Mouse (Mus musculus) liver, embryonic 13.5 days (tissue): ENCODE data around the gene Hbq1b. TPM values are rescaled to one million over a fixed set of nuclear protein-coding genes. Genes with fewer than 3 reads are reported as not detected.

Experiments
- ATAC-seq: fragments of 200-750 bp; cut with Nextera tagmentation; 2 replicates; pipeline ENCODE4 v1.8.0; 2017; ENCODE audit warnings: low read depth, mild to moderate bottlenecking, moderate number of reproducible peaks, moderate library complexity
- DNase-seq: peaks from one replicate; pipeline ENCODE4 v3.0.0; 2022
- H3K27ac ChIP-seq: fragments of 300-500 bp; sonication (generic); 2 replicates; pipeline ENCODE4 v1.5.1; 2015; ENCODE audit warnings: moderate library complexity, mild to moderate bottlenecking, inconsistent platforms
- H3K27me3 ChIP-seq: fragments of 300-500 bp; sonication (generic); 2 replicates; pipeline ENCODE4 v1.6.1; 2015; ENCODE audit warnings: mild to moderate bottlenecking, inconsistent platforms
- H3K36me3 ChIP-seq: fragments of 300-500 bp; sonication (generic); 2 replicates; pipeline ENCODE4 v1.6.1; 2015; ENCODE audit warnings: mild to moderate bottlenecking, inconsistent platforms
- H3K4me1 ChIP-seq: fragments of 300-500 bp; sonication (generic); replicated peaks from 2 replicates; pipeline ENCODE4 v1.6.1; 2015; ENCODE audit warnings: inconsistent platforms
- H3K4me2 ChIP-seq: fragments of 300-500 bp; sonication (generic); 2 replicates; pipeline ENCODE4 v1.6.1; 2015; ENCODE audit warnings: inconsistent platforms, mild to moderate bottlenecking, moderate library complexity
- H3K4me3 ChIP-seq: fragments of 300-500 bp; sonication (generic); replicated peaks from 2 replicates; pipeline ENCODE4 v1.5.1; 2015; ENCODE audit warnings: mild to moderate bottlenecking, inconsistent platforms
- H3K9ac ChIP-seq: fragments of 300-500 bp; sonication (generic); 2 replicates; pipeline ENCODE4 v1.6.1; 2015; ENCODE audit warnings: mild to moderate bottlenecking, inconsistent platforms
- H3K9me3 ChIP-seq: fragments of 300-500 bp; sonication (generic); replicated peaks from 2 replicates; pipeline ENCODE4 v1.6.1; 2016; ENCODE audit warnings: inconsistent platforms
- WGBS: fragments of 180-500 bp; shearing (Covaris S2); methylation state at CpG from one replicate; pipeline ENCODE4 v1.1.7; 2015; ENCODE audit not compliant: insufficient replicate concordance; 5-methylcytosine and 5-hydroxymethylcytosine counted together
- polyA plus RNA-seq: library from polyadenylated mRNA; unstranded; fragments of >200 nt; fragmentation: Nextera tagmentation; extraction: Ambion mirVana; gene quantifications from 2 replicates; pipeline ENCODE4 v1.2.1, GENCODE M21; 2015

Hbq1b gene
- polyA plus RNA-seq, 1 experiment from 2014 or later = 141 TPM

- Histone ChIP-seq H3K36me3 (peaks cover 37% of the 10 kb centered on the region), H3K4me2 (no peak overlapping the region), H3K27ac (peak overlapping the region; percentile 20; the same call in 1 of the 2 replicates), H3K9me3 (no peaks in the 10 kb centered on the region), H3K9ac (peak overlapping the region; percentile 31; the same call in 1 of the 2 replicates), H3K27me3 (peaks cover 42% of the 10 kb centered on the region), H3K4me3 (no peak overlapping the region), H3K4me1 (peaks cover 58% of the 10 kb centered on the region)
- 33% methylated on average over 2 of the region's 2 CpGs for WGBS
- no peak for DNase-seq
- no peak for ATAC-seq
These were observed 16.2 kb downstream of the Hbq1b start for GRCm38 (mm10) chr11:32302824-32303419.

DNA sequence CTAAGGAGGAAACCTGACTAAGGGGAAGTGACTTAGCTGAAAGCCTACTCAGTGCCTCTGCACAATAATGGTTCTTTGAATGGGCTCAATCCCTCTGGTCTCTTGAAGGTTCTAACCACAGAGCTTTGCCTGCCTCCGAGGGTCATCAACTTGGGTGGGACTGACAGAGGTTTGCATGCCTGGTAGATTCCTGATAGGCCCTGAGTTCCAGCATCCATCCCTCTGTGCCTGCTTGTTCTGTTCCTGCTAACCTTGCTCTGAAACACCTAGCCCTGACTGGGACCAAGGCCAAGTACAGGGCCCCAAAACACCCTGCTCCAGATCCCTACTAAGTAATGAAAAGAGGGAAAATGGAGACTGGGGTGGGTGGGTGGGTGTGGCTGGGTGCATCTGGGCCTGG lies 16.7 kb downstream of the Hbq1b start:
- peaks cover 37% of the 10 kb centered on the region for H3K36me3 ChIP-seq
- H3K4me3 ChIP-seq = no peak overlapping the region
- H3K9me3 ChIP-seq = no peaks in the 10 kb centered on the region
- DNase-seq (no peak), ATAC-seq (no peak)
- no peak overlapping the region for H3K9ac ChIP-seq
- H3K27ac ChIP-seq = no peak overlapping the region
- H3K4me2 ChIP-seq = no peak overlapping the region
- H3K27me3 ChIP-seq = peaks cover 42% of the 10 kb centered on the region
- 59% methylated on average over 1 of the region's 1 CpGs for WGBS
- H3K4me1 ChIP-seq = peaks cover 58% of the 10 kb centered on the region

DNA sequence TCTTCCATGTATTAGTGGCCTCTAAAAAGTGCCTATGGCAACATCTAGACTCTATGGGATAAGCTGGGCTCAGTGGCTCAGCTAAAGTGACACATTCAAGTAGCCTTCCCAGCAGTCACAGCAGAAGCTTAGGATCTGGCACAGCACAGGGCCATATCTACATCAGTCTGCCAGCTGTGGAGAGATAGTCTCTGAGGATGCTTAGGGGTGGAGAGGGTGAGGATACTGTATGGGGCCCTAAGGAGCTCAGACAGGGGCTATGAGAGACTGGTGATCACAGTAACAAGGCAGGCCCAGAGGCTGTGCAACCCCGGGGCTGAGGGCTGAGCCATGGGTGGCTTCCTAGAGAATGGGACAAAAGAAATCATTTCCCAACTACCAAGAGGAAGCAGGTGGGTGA lies 20.2 kb downstream of the Hbq1b start:
- Histone ChIP-seq H3K27me3 (peaks cover 39% of the 10 kb centered on the region), H3K4me1 (peaks cover 37% of the 10 kb centered on the region), H3K4me3 (no peak overlapping the region), H3K4me2 (peak overlapping the region; percentile 12; the same call in 1 of the 2 replicates), H3K9me3 (no peaks in the 10 kb centered on the region), H3K27ac (0 out of 2 replicates have a peak overlapping the region, but pooled peaks have one; percentile 39), H3K36me3 (peaks cover 22% of the 10 kb centered on the region), H3K9ac (peak overlapping the region; percentile 57)
- peak; percentile 83 for ATAC-seq
- no peak for DNase-seq
- WGBS = 37% methylated on average over 1 of the region's 1 CpGs

GRCm38 (mm10) chr11:32309446-32309845 lies 22.7 kb downstream of the Hbq1b start:
- H3K9ac ChIP-seq = no peak overlapping the region
- no peak overlapping the region for H3K4me2 ChIP-seq
- no peak overlapping the region for H3K27ac ChIP-seq
- DNase-seq = no peak
- H3K36me3 ChIP-seq = peaks cover 1% of the 10 kb centered on the region; the same call in 1 of the 2 replicates
- peaks cover 23% of the 10 kb centered on the region for H3K27me3 ChIP-seq
- 68% methylated on average over 4 of the region's 4 CpGs for WGBS
- no peak for ATAC-seq
- no peak overlapping the region for H3K4me3 ChIP-seq
- peaks cover 19% of the 10 kb centered on the region for H3K4me1 ChIP-seq
- no peaks in the 10 kb centered on the region for H3K9me3 ChIP-seq

GRCm38 (mm10) chr11:32309928-32310327 lies 23.2 kb downstream of the Hbq1b start:
- no peak overlapping the region for H3K4me3 ChIP-seq
- no peak overlapping the region for H3K9ac ChIP-seq
- H3K4me1 ChIP-seq = peaks cover 18% of the 10 kb centered on the region
- H3K27me3 ChIP-seq = peaks cover 26% of the 10 kb centered on the region
- H3K4me2 ChIP-seq = no peak overlapping the region
- no peaks in the 10 kb centered on the region for H3K9me3 ChIP-seq
- WGBS = 50% methylated on average over 3 of the region's 3 CpGs
- no peak for ATAC-seq
- no peak overlapping the region for H3K27ac ChIP-seq
- no peak for DNase-seq
- H3K36me3 ChIP-seq = no peaks in the 10 kb centered on the region

DNA sequence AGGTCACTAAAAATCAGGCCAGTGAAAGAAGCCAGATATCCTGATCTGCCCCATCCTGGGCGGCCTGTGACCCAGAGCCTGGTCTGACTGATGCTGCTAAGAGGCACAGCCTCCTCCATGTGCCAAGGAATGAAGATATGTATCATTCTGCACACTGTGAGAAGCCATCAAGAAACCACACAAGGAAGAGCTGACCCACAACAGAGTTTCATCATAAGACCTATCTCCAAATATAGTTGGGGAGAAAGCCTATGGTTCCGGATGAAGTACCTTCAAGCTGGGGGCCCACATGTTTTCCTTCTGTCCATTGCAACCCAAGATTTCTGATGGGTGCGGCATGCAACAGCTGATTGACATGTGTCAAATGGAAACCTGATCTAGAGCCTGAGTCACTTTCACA lies 29.2 kb downstream of the Hbq1b start:
- ATAC-seq = no peak
- H3K4me3 ChIP-seq = no peak overlapping the region
- no peak for DNase-seq
- no peak overlapping the region for H3K4me2 ChIP-seq
- no peaks in the 10 kb centered on the region for H3K36me3 ChIP-seq
- peaks cover 39% of the 10 kb centered on the region for H3K27me3 ChIP-seq
- H3K9ac ChIP-seq = no peak overlapping the region
- H3K27ac ChIP-seq = no peak overlapping the region
- peaks cover 5% of the 10 kb centered on the region for H3K4me1 ChIP-seq
- WGBS = 65% methylated on average over 3 of the region's 3 CpGs
- no peaks in the 10 kb centered on the region for H3K9me3 ChIP-seq

- DNase-seq (no peak), ATAC-seq (peak; percentile 41)
- Histone ChIP-seq H3K27me3 (peaks cover 44% of the 10 kb centered on the region), H3K4me2 (no peak overlapping the region), H3K9ac (peak overlapping the region; percentile 5; the same call in 1 of the 2 replicates), H3K9me3 (no peaks in the 10 kb centered on the region), H3K4me3 (no peak overlapping the region), H3K4me1 (peaks cover 7% of the 10 kb centered on the region), H3K36me3 (no peaks in the 10 kb centered on the region), H3K27ac (peak overlapping the region; percentile 8; the same call in 1 of the 2 replicates)
- 59% methylated on average over 11 of the region's 11 CpGs for WGBS
These were observed 33.9 kb downstream of the Hbq1b start for GRCm38 (mm10) chr11:32320507-32321195.

GRCm38 (mm10) chr11:32321196-32321565 lies 34.4 kb downstream of the Hbq1b start:
- Histone ChIP-seq H3K9me3 (no peaks in the 10 kb centered on the region), H3K27ac (no peak overlapping the region), H3K36me3 (no peaks in the 10 kb centered on the region), H3K4me2 (no peak overlapping the region), H3K27me3 (peaks cover 44% of the 10 kb centered on the region), H3K4me3 (no peak overlapping the region), H3K9ac (0 out of 2 replicates have a peak overlapping the region, but pooled peaks have one; percentile 5), H3K4me1 (peaks cover 7% of the 10 kb centered on the region)
- 26% methylated on average over 8 of the region's 8 CpGs for WGBS
- DNase-seq (peak; percentile 75), ATAC-seq (peak; percentile 78)

- Histone ChIP-seq H3K9ac (peak overlapping the region; percentile 7; the same call in 1 of the 2 replicates), H3K27me3 (peaks cover 44% of the 10 kb centered on the region), H3K4me3 (no peak overlapping the region; the same call in 1 of the 2 replicates), H3K4me1 (peaks cover 7% of the 10 kb centered on the region), H3K9me3 (no peaks in the 10 kb centered on the region), H3K4me2 (peak overlapping the region; percentile 41), H3K27ac (no peak overlapping the region), H3K36me3 (no peaks in the 10 kb centered on the region)
- DNase-seq = peak; percentile 79
- WGBS = 8% methylated on average over 15 of the region's 15 CpGs
- ATAC-seq = peak; percentile 65
These were observed 37.8 kb downstream of the Hbq1b start for GRCm38 (mm10) chr11:32324609-32325008.

GRCm38 (mm10) chr11:32331075-32331474 lies 44.3 kb downstream of the Hbq1b start:
- Histone ChIP-seq H3K4me1 (0 out of 2 replicates have a peak, but pooled peaks cover 4% of the 10 kb centered on the region), H3K9me3 (no peaks in the 10 kb centered on the region), H3K27me3 (peaks cover 14% of the 10 kb centered on the region; the same call in 1 of the 2 replicates), H3K36me3 (no peaks in the 10 kb centered on the region), H3K4me3 (no peak overlapping the region), H3K9ac (no peak overlapping the region), H3K27ac (no peak overlapping the region), H3K4me2 (no peak overlapping the region)
- ATAC-seq (no peak), DNase-seq (no peak)
- WGBS = 35% methylated on average over 6 of the region's 6 CpGs

- 53% methylated on average over 5 of the region's 5 CpGs for WGBS
- H3K27ac ChIP-seq = no peak overlapping the region
- no peak overlapping the region for H3K9ac ChIP-seq
- no peak for ATAC-seq
- no peaks in the 10 kb centered on the region for H3K36me3 ChIP-seq
- H3K4me2 ChIP-seq = no peak overlapping the region
- no peak overlapping the region for H3K4me3 ChIP-seq
- H3K4me1 ChIP-seq = 0 out of 2 replicates have a peak, but pooled peaks cover 4% of the 10 kb centered on the region
- H3K27me3 ChIP-seq = peaks cover 9% of the 10 kb centered on the region; the same call in 1 of the 2 replicates
- DNase-seq = no peak
- H3K9me3 ChIP-seq = no peaks in the 10 kb centered on the region
These were observed 45.1 kb downstream of the Hbq1b start for GRCm38 (mm10) chr11:32331861-32332260.
